Mouse (Mus musculus) gastrocnemius, adult 18-20 months (tissue): Measurements from ENCODE around the gene Rplp1. TPM values are rescaled to one million over a fixed set of nuclear protein-coding genes. Genes with fewer than 3 reads are reported as not detected.

ENCODE experiments used
- DNase-seq: peaks from one replicate; pipeline ENCODE4 v3.0.0; 2021; ENCODE audit warnings: low spot score
- total RNA-seq, 2 experiments: library from RNA; stranded (reverse); gene quantifications; 2 replicates each; pipeline ENCODE4 v1.2.3; 2021

Rplp1 gene
- total RNA-seq, 2 experiments from 2014 or later = 1,375 to 1,461 TPM

DNA sequence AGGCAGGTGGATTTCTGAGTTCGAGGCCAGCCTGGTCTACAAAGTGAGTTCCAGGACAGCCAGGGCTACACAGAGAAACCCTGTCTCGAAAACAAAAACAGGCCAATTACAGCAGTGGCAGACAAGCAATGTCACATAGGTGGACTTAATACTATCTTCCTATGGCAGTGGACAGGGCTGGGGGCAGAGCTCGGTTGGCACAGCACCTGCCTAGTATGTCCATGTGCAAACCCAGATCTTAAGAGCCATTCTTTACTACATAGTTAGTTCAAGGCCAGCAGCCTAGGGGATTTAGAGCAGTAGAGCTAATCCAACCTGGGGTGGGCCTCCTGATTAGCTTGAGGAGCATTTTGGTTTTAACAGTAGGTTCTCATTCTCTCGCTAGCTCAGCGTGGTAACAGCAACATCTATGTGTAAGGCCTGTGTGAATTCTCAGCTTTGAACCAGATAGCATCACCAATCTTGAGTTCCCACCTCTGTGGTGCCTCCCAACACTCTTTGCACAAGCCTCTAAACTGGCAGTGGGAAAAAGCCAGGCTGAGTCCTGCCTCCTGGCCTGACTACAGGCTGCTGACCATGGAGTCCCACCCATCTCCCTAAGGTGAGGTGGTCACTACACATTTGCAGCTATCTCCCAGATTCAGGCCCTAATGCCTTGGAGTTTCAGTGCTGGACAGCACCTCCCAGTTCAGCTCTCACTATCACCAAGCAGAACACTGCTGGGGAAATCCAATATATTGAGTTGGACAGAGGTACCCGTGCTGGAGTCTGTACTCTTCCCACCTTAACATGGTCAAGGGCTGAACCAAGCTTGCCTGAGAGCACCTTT lies 2.8 kb downstream of the Rplp1 start:
- no peak for DNase-seq

DNA sequence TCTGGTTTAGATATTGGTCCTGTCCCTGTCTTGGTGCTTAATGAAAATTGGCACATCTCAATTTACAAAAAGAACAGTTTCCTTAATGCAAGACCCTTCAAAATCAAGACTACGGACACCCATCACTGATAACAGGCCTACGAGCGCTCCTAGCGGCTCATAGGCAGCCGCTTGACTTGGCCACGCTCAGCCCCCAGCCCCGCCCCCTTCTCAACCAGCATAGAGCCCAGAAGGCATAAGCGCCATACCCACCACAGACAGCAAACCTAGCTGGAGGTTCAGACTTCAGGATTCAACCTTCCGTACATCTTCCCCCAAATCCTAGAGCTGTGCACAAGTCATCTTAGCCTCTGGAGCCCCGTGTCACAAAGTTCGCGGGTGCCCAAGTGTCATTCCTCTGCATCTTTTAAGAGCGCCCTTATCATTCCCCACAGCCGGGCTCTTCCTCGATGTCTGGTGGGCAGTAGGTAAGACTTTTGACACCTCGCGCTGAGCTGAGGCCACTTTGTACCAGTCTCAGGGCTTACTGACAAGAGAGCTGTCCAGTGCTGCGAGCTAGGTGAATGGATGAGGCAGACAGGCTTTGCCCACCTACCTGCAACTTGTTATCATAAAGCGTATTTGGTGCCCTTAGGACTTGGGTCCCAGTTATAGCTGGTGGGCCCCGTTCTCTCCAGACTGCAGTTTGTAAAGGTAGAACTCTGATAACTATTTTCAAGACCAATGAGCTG lies 3.7 kb downstream of the Rplp1 start:
- no peak for DNase-seq

DNA sequence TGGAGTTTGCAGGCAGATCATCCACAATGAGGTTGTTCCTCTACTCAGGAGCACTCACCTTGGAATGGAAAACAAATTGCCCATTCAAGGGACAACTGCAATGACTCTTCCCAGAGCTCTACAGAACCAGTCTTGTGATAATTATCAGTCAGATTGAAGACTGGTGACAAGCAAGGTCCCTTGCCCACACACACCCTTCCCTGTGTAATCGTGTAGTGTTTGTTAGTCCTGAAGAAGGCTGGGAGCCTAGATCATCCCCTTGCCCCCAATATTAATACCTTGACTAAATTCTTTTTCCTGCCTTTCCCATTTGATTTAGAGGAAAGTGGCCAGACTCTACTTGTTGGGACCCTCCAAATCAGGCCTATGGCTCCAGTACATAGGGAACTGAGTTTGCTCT lies 4.7 kb downstream of the Rplp1 start:
- no peak for DNase-seq

- no peak for DNase-seq
Observed at GRCm38 (mm10) chr9:61908832-61909407, 5.4 kb downstream of the Rplp1 start.

DNA sequence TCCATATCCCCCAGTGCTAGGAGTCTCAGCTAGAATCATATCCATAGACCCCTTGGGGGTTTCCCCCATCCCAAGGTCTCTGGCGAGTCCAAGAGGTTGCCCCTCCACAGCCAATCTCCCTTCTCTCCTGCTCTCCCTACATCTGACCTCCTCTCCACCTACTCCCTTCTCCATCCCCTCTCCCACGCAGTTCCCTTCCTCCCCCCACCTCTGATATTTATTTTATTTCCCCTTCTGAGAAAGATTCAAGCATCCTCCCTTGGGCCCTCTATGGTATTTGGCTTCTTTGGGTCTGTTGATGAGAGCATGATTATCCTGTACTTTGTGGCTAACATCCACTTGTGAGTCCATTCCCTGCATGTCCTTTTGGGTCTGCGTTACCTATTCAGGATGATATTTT lies 6.0 kb downstream of the Rplp1 start:
- DNase-seq = no peak

DNA sequence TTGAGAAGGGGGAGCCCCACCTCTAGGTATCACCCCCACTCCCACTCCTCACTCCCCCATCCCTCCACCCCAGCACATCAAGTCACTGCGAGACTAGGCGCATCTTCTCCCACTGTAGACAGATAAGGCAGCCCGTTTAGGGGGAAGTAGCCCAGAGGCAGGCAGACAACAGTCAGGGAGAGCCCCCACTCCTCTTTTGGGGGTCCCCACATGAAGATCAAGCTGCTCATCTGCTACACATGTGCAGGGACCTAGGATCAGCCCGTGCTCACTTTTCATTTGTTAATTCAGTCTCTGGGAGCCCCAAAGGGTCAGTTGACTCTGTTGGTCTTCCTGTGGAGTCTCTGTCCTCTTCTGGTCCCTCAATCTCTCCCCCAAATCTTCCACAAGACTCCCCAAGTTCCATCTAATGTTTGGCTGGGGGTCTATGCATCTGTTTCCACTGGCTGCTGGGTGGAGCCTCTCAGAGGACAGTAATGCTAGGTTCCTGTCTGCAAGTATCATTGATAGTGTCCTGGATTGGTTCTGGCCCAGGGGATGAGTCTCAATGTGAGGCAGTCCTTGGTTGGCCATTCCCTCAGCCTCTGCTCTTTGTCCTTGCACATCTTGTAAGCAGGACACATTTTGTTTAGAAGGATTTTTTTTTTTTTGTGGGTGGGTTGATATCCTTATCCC lies 6.6 kb downstream of the Rplp1 start:
- DNase-seq = no peak

DNA sequence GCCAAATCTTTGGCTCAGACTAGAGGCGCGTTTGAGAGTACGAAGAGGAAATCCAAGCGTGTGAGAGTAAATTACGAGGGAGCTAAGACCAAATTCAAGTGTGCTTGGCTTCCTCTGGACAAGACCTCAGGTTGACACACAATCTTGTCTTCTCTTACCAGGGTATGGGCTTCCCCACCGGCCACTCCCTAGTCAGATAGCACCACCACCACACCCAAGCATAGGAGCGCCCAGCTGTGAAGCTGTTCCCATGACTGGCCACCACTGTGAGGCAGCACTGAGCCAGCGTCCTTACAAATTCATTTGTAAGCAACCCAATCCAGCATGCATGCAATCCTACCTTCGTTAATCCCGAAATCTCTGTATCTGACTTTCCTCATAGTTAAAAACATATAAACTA lies 7.4 kb downstream of the Rplp1 start:
- no peak for DNase-seq

DNA sequence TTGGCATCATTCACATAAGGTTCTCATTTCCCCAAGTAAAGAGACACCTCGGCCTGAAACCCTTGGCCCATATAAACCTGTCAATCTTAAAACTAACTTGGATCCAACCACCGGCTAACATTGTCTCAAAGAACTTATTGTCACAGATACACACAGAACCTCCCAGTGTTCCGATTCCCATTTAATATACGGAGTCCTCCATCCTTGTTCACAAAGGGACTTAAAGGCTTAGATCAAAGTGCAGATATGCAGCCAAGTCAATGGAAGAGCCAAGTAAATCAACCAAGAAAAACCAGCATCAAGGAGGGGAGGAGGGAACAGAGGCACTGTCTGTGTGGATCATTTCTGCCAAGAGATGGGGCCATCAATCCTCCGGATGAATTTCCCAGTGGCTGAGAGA lies 8.8 kb downstream of the Rplp1 start:
- no peak for DNase-seq

GRCm38 (mm10) chr9:61904201-61904600 lies 10.1 kb downstream of the Rplp1 start:
- no peak for DNase-seq

DNA sequence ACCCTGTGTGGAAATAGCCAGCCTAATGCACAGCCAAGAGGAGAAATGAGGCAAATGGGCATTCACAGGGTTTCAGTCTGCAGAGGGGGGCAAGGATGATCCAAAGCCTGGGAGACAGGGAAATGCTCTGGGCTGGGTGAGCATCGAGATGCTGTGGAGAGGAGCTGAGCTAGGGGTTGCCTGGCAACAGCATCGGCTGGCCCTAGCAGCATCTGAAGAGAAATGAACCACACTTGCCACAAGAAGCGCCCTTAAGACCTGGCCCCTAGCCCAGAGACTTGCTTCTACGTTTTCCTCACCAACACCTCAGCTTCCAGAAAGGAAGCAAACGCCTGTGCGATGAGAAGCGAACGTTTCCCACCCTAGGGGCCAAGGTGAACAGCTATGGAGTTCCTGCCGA lies 11.9 kb downstream of the Rplp1 start:
- no peak for DNase-seq

- no peak for DNase-seq
Observed at GRCm38 (mm10) chr9:61901574-61901973, 12.8 kb downstream of the Rplp1 start.

- DNase-seq = peak; percentile 76
Observed at GRCm38 (mm10) chr9:61899804-61900203, 14.5 kb downstream of the Rplp1 start.

GRCm38 (mm10) chr9:61898401-61898800 lies 15.9 kb downstream of the Rplp1 start:
- peak; percentile 74 for DNase-seq

DNA sequence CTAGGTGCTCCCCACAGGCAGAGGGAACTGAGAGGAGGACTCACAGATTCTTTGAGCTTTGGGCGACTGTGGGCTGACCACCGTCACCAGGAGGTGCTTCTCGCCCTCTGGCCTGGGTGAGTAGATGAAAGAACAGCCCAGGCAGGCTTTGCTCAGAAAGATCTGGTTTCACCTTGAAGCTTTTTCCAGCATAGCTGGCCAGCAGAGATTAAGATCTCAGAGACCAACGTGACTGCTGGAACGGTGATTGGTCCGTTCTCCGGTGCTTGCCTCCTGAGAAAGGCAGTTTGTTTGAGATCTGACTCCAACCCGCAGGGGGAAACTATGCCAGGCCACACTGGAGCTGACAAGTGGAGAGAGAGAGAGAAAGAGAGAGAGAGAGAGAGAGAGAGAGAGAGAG lies 19.3 kb downstream of the Rplp1 start:
- DNase-seq = peak; percentile 48

GRCm38 (mm10) chr9:61889855-61890254 lies 24.5 kb downstream of the Rplp1 start:
- DNase-seq = no peak

GRCm38 (mm10) chr9:61887661-61888379 lies 26.5 kb downstream of the Rplp1 start:
- no peak for DNase-seq

DNA sequence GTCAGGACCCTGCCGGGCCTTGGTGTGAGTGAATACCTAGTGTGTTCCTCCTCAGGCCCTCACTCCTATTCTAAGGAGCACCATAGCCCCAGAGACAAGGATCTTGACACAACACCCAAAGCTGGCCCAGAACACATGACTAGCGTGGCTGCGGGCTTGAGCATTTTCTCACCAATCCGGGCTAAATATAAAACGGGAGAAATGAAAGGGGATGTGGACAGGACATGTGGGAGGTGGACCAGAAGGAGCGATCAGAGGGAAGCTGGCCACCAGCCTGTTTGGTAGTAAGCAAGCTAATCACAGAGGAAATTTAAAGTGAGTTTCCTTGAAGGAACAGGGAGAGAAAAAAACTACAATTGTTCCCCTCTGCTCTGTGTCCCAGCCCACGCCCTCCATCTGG lies 28.4 kb downstream of the Rplp1 start:
- DNase-seq = no peak

- no peak for DNase-seq
Observed at GRCm38 (mm10) chr9:61884936-61885335, 29.4 kb downstream of the Rplp1 start.

DNA sequence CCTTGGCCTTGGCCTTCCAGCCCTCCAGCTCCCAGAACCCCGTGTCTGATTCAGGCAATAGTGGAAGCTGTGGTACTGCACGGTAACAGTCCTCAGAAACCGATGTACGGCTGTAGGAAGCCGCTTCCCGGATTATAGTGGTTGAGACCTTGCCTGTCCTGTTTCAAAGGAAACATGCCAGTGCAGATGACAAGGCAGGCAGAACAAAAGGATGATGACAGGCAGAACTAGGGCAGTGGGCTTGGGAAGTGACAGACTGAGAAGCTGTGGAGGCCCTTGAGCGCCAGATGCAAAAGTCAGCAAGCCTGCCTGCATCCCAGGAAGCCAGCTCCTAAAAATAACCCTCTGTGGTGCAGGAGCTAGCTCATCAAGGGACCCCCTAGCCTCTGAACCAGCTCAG lies 30.0 kb downstream of the Rplp1 start:
- DNase-seq = no peak

DNA sequence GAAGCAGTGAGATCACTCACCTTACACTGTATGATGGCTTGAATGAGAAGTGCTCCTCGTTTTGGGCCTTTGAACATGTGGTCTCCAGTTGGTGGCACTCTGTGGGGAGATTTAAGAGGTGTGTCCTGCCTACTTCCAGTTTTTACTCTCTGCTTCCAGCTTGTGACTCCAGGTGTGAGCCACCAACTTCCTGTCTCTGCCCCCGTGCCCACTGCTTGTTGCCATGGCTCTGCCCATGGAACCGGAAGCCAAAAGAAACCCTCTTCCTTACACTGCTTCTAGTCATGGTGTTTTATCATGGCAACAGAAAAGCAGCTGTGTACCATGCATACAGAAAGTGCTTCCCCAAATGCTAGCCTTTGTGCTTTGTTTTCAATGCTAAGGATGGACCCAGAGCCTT lies 32.2 kb downstream of the Rplp1 start:
- no peak for DNase-seq

- DNase-seq = peak; percentile 45
Observed at GRCm38 (mm10) chr9:61878889-61879288, 35.5 kb downstream of the Rplp1 start.
